Mouse (Mus musculus) forebrain, embryonic 12.5 days (tissue): Measurements from ENCODE around the gene Tulp2. TPM values are rescaled to one million over a fixed set of nuclear protein-coding genes. Genes with fewer than 3 reads are reported as not detected.
A peak's percentile ranks its signal among the peaks of the same experiment; 100 is the strongest.
"Not testable (repeated sequence)": the region's sequence is repeated elsewhere in the genome, so short reads cannot be mapped to it uniquely, and the experiment has no call there.

Experiments used
- ATAC-seq: fragments of 200-750 bp; cut with Nextera tagmentation; 2 replicates; pipeline ENCODE4 v1.8.0; 2017; ENCODE audit warnings: moderate TSS enrichment; ENCODE audit not compliant: low FRiP score
- H3K27ac ChIP-seq: fragments of 300-500 bp; sonication (generic); 2 replicates; pipeline ENCODE4 v1.5.1; 2016; ENCODE audit warnings: mild to moderate bottlenecking
- H3K27me3 ChIP-seq: fragments of 300-500 bp; sonication (generic); 2 replicates; pipeline ENCODE4 v1.6.1; 2016; ENCODE audit warnings: mild to moderate bottlenecking
- H3K36me3 ChIP-seq: fragments of 300-500 bp; sonication (generic); replicated peaks from 2 replicates; pipeline ENCODE4 v1.6.1; 2016; ENCODE audit warnings: mild to moderate bottlenecking
- H3K4me1 ChIP-seq: fragments of 300-500 bp; sonication (generic); 2 replicates; pipeline ENCODE4 v1.6.1; 2016
- H3K4me2 ChIP-seq: fragments of 300-500 bp; sonication (generic); 2 replicates; pipeline ENCODE4 v1.6.1; 2016; ENCODE audit warnings: mild to moderate bottlenecking, moderate library complexity
- H3K4me3 ChIP-seq: fragments of 300-500 bp; sonication (generic); replicated peaks from 2 replicates; pipeline ENCODE4 v1.5.1; 2016; ENCODE audit warnings: mild to moderate bottlenecking
- H3K9ac ChIP-seq: fragments of 300-500 bp; sonication (generic); 2 replicates; pipeline ENCODE4 v1.6.1; 2016; ENCODE audit warnings: mild to moderate bottlenecking
- H3K9me3 ChIP-seq: fragments of 300-500 bp; sonication (generic); 2 replicates; pipeline ENCODE4 v1.6.1; 2016
- WGBS: fragments of 180-500 bp; shearing (Covaris S2); methylation state at CpG from one replicate; pipeline ENCODE4 v1.1.7; 2016; 5-methylcytosine and 5-hydroxymethylcytosine counted together
- polyA plus RNA-seq: library from polyadenylated mRNA; unstranded; fragments of >200 nt; fragmentation: Nextera tagmentation; extraction: Ambion mirVana; gene quantifications from 2 replicates; pipeline ENCODE4 v1.2.1, GENCODE M21; 2016

The Tulp2 gene
- polyA plus RNA-seq, 1 experiment from 2014 or later, result 0.34 TPM

GRCm38 (mm10) chr7:45462325-45462724 lies 19.4 kb upstream of the Tulp2 start:
- Histone ChIP-seq H3K9me3 (no peaks in the 10 kb centered on the region), H3K36me3 (peaks cover 47% of the 10 kb centered on the region), H3K27me3 (no peaks in the 10 kb centered on the region), H3K4me3 (no peak overlapping the region), H3K4me1 (peaks cover 43% of the 10 kb centered on the region), H3K4me2 (no peak overlapping the region), H3K9ac (no peak overlapping the region), H3K27ac (no peak overlapping the region)
- ATAC-seq, result no peak
- WGBS, result 96% methylated on average over 4 of the region's 4 CpGs

- Histone ChIP-seq H3K4me1 (peaks cover 39% of the 10 kb centered on the region), H3K36me3 (peaks cover 42% of the 10 kb centered on the region)
- ATAC-seq, H3K4me3 ChIP-seq, H3K4me2 ChIP-seq, H3K27ac ChIP-seq, H3K9me3 ChIP-seq, H3K9ac ChIP-seq, H3K27me3 ChIP-seq: not testable (repeated sequence)
- 79% methylated on average over 4 of the region's 4 CpGs for WGBS
Observed at GRCm38 (mm10) chr7:45462868-45463267, 18.8 kb upstream of the Tulp2 start.

- no peak overlapping the region for H3K4me2 ChIP-seq
- no peaks in the 10 kb centered on the region for H3K9me3 ChIP-seq
- WGBS, result 95% methylated on average over 7 of the region's 7 CpGs
- H3K9ac ChIP-seq, result no peak overlapping the region
- H3K27me3 ChIP-seq, result no peaks in the 10 kb centered on the region
- H3K4me1 ChIP-seq, result peaks cover 34% of the 10 kb centered on the region
- H3K4me3 ChIP-seq, result no peak overlapping the region
- H3K36me3 ChIP-seq, result peaks cover 37% of the 10 kb centered on the region
- no peak for ATAC-seq
- no peak overlapping the region for H3K27ac ChIP-seq
Observed at GRCm38 (mm10) chr7:45463987-45464778, 17.5 kb upstream of the Tulp2 start.

DNA sequence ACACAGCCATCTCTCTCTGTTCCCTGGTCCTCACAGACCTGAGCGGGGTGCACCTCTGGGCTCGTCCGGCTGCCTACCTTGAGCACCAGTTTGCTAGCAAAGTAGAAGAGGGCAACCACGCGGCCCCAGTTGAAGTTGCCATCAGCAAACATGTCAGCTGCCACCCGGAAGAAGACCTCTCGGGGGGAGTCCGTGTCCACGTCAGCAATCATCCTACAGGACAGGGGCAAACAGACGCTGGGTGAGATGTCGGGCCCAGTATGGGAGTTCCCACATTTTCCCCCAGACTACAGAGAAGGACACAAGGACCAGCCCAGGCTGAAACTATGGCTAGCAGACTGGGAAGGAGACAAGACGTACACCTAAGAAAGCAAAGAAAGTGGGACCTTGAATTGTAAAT lies 16.6 kb upstream of the Tulp2 start:
- 97% methylated on average over 12 of the region's 12 CpGs for WGBS

GRCm38 (mm10) chr7:45465549-45465948 lies 16.1 kb upstream of the Tulp2 start:
- H3K9ac ChIP-seq, result peak overlapping the region; percentile 88
- H3K36me3 ChIP-seq, result peaks cover 37% of the 10 kb centered on the region
- no peak for ATAC-seq
- H3K27ac ChIP-seq, result no peak overlapping the region
- WGBS, result 84% methylated on average over 9 of the region's 9 CpGs
- no peaks in the 10 kb centered on the region for H3K9me3 ChIP-seq
- H3K27me3 ChIP-seq, result no peaks in the 10 kb centered on the region
- peak overlapping the region; percentile 88 for H3K4me3 ChIP-seq
- H3K4me1 ChIP-seq, result peaks cover 27% of the 10 kb centered on the region
- peak overlapping the region; percentile 90 for H3K4me2 ChIP-seq

More for the DNA sequence above, 16.6 kb upstream of the Tulp2 start:
- Histone ChIP-seq H3K4me3 (peak overlapping the region; percentile 88), H3K27ac (no peak overlapping the region), H3K36me3 (peaks cover 37% of the 10 kb centered on the region), H3K4me2 (no peak overlapping the region), H3K27me3 (no peaks in the 10 kb centered on the region), H3K4me1 (peaks cover 32% of the 10 kb centered on the region), H3K9ac (0 out of 2 replicates have a peak overlapping the region, but pooled peaks have one; percentile 88), H3K9me3 (no peaks in the 10 kb centered on the region)
- ATAC-seq, result no peak

- H3K4me1 ChIP-seq, result peaks cover 20% of the 10 kb centered on the region
- H3K27ac ChIP-seq, result peak within 1 kb of the TSS; percentile 57
- H3K27me3 ChIP-seq, result no peaks in the 10 kb centered on the region
- H3K9ac ChIP-seq, result peak within 1 kb of the TSS; percentile 88
- WGBS, result under 1% methylated on average over 56 of the region's 58 CpGs
- ATAC-seq, result peak; percentile 86
- H3K4me3 ChIP-seq, result peak within 1 kb of the TSS; percentile 88
- peak within 1 kb of the TSS; percentile 90 for H3K4me2 ChIP-seq
- peaks cover 36% of the 10 kb centered on the region for H3K36me3 ChIP-seq
- no peaks in the 10 kb centered on the region for H3K9me3 ChIP-seq
Observed at GRCm38 (mm10) chr7:45466283-45467089, 15.2 kb upstream of the Tulp2 start, which contains the start of gene Bax. Gene Bax, minus strand, starts transcription at chr7:45466898.

DNA sequence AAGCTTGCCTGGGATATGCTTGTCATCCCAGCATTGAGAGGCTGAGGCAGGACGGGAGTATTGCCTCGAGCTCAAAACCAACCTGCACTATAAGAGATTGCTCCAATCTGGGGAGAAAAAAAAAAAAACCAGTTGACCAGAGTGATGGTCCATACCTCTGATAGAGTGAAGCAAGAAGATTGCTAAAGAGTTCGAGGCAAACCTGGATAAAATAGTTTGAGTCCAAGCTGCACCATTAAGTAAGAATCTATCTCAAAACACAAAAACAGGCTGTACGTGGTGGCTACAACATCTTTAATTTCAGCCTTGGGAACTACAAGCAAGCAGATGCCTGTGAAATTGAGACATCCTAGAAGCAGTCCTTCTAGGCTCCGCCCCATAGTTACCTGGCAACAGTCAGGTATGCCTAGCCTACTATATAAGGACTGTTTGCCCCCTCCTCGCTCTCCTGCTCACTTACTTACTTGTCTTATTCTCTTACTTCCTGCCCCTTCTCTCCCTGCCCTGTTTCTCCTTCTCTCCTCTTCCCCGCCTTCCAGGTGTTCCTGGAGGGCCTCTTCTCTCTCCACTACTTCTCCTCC lies 14.5 kb upstream of the Tulp2 start:
- Histone ChIP-seq H3K4me2 (peak overlapping the region; percentile 90), H3K27me3 (no peaks in the 10 kb centered on the region), H3K9ac (no peak overlapping the region), H3K27ac (no peak overlapping the region), H3K4me3 (peak overlapping the region; percentile 88), H3K4me1 (peaks cover 20% of the 10 kb centered on the region), H3K9me3 (no peaks in the 10 kb centered on the region), H3K36me3 (peaks cover 29% of the 10 kb centered on the region)
- no peak for ATAC-seq
- WGBS, result 36% methylated on average over 7 of the region's 7 CpGs

- Histone ChIP-seq H3K4me3 (no peak overlapping the region), H3K9me3 (no peaks in the 10 kb centered on the region), H3K27ac (no peak overlapping the region), H3K36me3 (no peaks in the 10 kb centered on the region), H3K27me3 (no peaks in the 10 kb centered on the region), H3K4me1 (peaks cover 9% of the 10 kb centered on the region), H3K4me2 (no peak overlapping the region), H3K9ac (no peak overlapping the region)
- no peak for ATAC-seq
- 8% methylated on average over 3 of the region's 3 CpGs for WGBS
Observed at GRCm38 (mm10) chr7:45470869-45471268, 10.8 kb upstream of the Tulp2 start.

GRCm38 (mm10) chr7:45475291-45475969 lies 6.2 kb upstream of the Tulp2 start:
- Histone ChIP-seq H3K9ac (no peak overlapping the region), H3K4me1 (no peaks in the 10 kb centered on the region), H3K4me2 (0 out of 2 replicates have a peak overlapping the region, but pooled peaks have one; percentile 21), H3K36me3 (no peaks in the 10 kb centered on the region), H3K27me3 (no peaks in the 10 kb centered on the region), H3K9me3 (no peaks in the 10 kb centered on the region), H3K4me3 (no peak overlapping the region), H3K27ac (no peak overlapping the region)
- ATAC-seq, result no peak
- 77% methylated on average over 16 of the region's 16 CpGs for WGBS

DNA sequence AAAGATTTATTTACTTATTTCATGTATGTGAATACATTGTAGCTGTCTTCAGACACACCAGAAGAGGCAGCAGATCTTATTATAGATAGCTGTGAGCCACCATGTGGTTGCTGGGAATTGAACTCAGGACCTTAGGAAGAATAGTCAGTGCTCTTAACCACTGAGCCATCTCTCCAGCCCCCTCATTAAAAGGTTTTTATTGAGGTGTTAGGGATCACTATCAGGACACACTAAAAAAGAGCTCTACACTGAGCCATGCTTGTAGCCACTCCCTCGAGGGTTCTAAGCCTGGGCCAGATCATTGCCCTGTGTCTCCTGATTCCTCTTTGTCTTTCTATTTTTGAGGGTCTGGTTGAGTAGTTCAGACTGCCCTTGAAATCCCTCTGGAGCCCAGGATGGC lies 5.2 kb upstream of the Tulp2 start:
- 36% methylated on average over 1 of the region's 1 CpGs for WGBS
- Histone ChIP-seq H3K4me3 (no peak overlapping the region), H3K4me2 (no peak overlapping the region), H3K27me3 (no peaks in the 10 kb centered on the region), H3K4me1 (no peaks in the 10 kb centered on the region), H3K9me3 (no peaks in the 10 kb centered on the region), H3K9ac (no peak overlapping the region), H3K27ac (no peak overlapping the region), H3K36me3 (no peaks in the 10 kb centered on the region)
- no peak for ATAC-seq

- Histone ChIP-seq H3K27me3 (no peaks in the 10 kb centered on the region), H3K27ac (no peak overlapping the region), H3K9me3 (no peaks in the 10 kb centered on the region), H3K4me3 (no peak overlapping the region), H3K4me1 (no peaks in the 10 kb centered on the region), H3K4me2 (no peak overlapping the region), H3K36me3 (no peaks in the 10 kb centered on the region), H3K9ac (no peak overlapping the region)
- no peak for ATAC-seq
- 11% methylated on average over 3 of the region's 3 CpGs for WGBS
Observed at GRCm38 (mm10) chr7:45477003-45477402, 4.7 kb upstream of the Tulp2 start.

GRCm38 (mm10) chr7:45478774-45479173 lies 2.9 kb upstream of the Tulp2 start:
- WGBS, result 96% methylated on average over 7 of the region's 7 CpGs
- no peak for ATAC-seq
- Histone ChIP-seq H3K27me3 (no peaks in the 10 kb centered on the region), H3K27ac (no peak overlapping the region), H3K4me3 (no peak overlapping the region), H3K4me2 (no peak overlapping the region), H3K4me1 (no peaks in the 10 kb centered on the region), H3K9ac (no peak overlapping the region), H3K9me3 (no peaks in the 10 kb centered on the region), H3K36me3 (no peaks in the 10 kb centered on the region)
